Mouse (Mus musculus): Measurements from ENCODE around the gene Galnt14. TPM values are rescaled to one million over a fixed set of nuclear protein-coding genes. Genes with fewer than 3 reads are reported as not detected.

Gene Galnt14
- polyA plus RNA-seq, 1 experiment: 21.5 TPM

GRCm38 (mm10) chr17:73531896-73532295 is 178.4 kb downstream of the Galnt14 start:
- H3K4me3 ChIP-seq (ENCODE audit: insufficient read depth, low read length): no peak overlapping the region
- TF ChIP-seq POLR2A (IDR thresholded peaks at IDR 0.05; ENCODE audit: extremely low read depth, insufficient read depth, low read length) (no peak), CTCF (IDR thresholded peaks at IDR 0.05; ENCODE audit: extremely low read depth, insufficient read depth, low read length) (no peak)
- no peak overlapping the region for H3K27ac ChIP-seq (ENCODE audit: insufficient read depth, low read length)
- H3K4me1 ChIP-seq (ENCODE audit: control insufficient read depth, insufficient read depth, low read length): no peaks in the 10 kb centered on the region

GRCm38 (mm10) chr17:73522169-73522568 is 188.1 kb downstream of the Galnt14 start:
- no peak overlapping the region for H3K4me3 ChIP-seq (ENCODE audit: insufficient read depth, low read length)
- H3K4me1 ChIP-seq (ENCODE audit: control insufficient read depth, insufficient read depth, low read length): peaks cover 7% of the 10 kb centered on the region
- TF ChIP-seq POLR2A (IDR thresholded peaks at IDR 0.05; ENCODE audit: extremely low read depth, insufficient read depth, low read length) (no peak), CTCF (IDR thresholded peaks at IDR 0.05; ENCODE audit: extremely low read depth, insufficient read depth, low read length) (no peak)
- no peak overlapping the region for H3K27ac ChIP-seq (ENCODE audit: insufficient read depth, low read length)

GRCm38 (mm10) chr17:73519350-73519749 is 190.9 kb downstream of the Galnt14 start:
- peaks cover 13% of the 10 kb centered on the region for H3K4me1 ChIP-seq (ENCODE audit: control insufficient read depth, insufficient read depth, low read length)
- no peak overlapping the region for H3K4me3 ChIP-seq (ENCODE audit: insufficient read depth, low read length)
- TF ChIP-seq POLR2A (IDR thresholded peaks at IDR 0.05; ENCODE audit: extremely low read depth, insufficient read depth, low read length) (no peak), CTCF (IDR thresholded peaks at IDR 0.05; ENCODE audit: extremely low read depth, insufficient read depth, low read length) (no peak)

GRCm38 (mm10) chr17:73518359-73518758 is 191.9 kb downstream of the Galnt14 start:
- no peak overlapping the region for H3K27ac ChIP-seq (ENCODE audit: insufficient read depth, low read length)
- TF ChIP-seq CTCF (IDR thresholded peaks at IDR 0.05; ENCODE audit: extremely low read depth, insufficient read depth, low read length) (no peak), POLR2A (IDR thresholded peaks at IDR 0.05; ENCODE audit: extremely low read depth, insufficient read depth, low read length) (no peak)
- H3K4me1 ChIP-seq (ENCODE audit: control insufficient read depth, insufficient read depth, low read length): peaks cover 13% of the 10 kb centered on the region
- H3K4me3 ChIP-seq (ENCODE audit: insufficient read depth, low read length): no peak overlapping the region

More at GRCm38 (mm10) chr17:73519350-73519749, 190.9 kb downstream of the Galnt14 start:
- H3K27ac ChIP-seq (ENCODE audit: insufficient read depth, low read length): no peak overlapping the region

GRCm38 (mm10) chr17:73515506-73515905 is 194.7 kb downstream of the Galnt14 start:
- Histone ChIP-seq H3K4me1 (ENCODE audit: control insufficient read depth, insufficient read depth, low read length) (peaks cover 13% of the 10 kb centered on the region), H3K27ac (ENCODE audit: insufficient read depth, low read length) (no peak overlapping the region), H3K4me3 (ENCODE audit: insufficient read depth, low read length) (no peak overlapping the region)
- TF ChIP-seq CTCF (IDR thresholded peaks at IDR 0.05; ENCODE audit: extremely low read depth, insufficient read depth, low read length): no peak
- no peak for TF ChIP-seq POLR2A (IDR thresholded peaks at IDR 0.05; ENCODE audit: extremely low read depth, insufficient read depth, low read length)

GRCm38 (mm10) chr17:73514862-73515261 is 195.4 kb downstream of the Galnt14 start:
- Histone ChIP-seq H3K4me1 (ENCODE audit: control insufficient read depth, insufficient read depth, low read length) (peaks cover 11% of the 10 kb centered on the region), H3K27ac (ENCODE audit: insufficient read depth, low read length) (no peak overlapping the region)
- TF ChIP-seq CTCF (IDR thresholded peaks at IDR 0.05; ENCODE audit: extremely low read depth, insufficient read depth, low read length): no peak
- no peak for TF ChIP-seq POLR2A (IDR thresholded peaks at IDR 0.05; ENCODE audit: extremely low read depth, insufficient read depth, low read length)

GRCm38 (mm10) chr17:73514258-73514657 is 196.0 kb downstream of the Galnt14 start:
- TF ChIP-seq POLR2A (IDR thresholded peaks at IDR 0.05; ENCODE audit: extremely low read depth, insufficient read depth, low read length) (no peak), CTCF (IDR thresholded peaks at IDR 0.05; ENCODE audit: extremely low read depth, insufficient read depth, low read length) (no peak)
- no peak overlapping the region for H3K4me3 ChIP-seq (ENCODE audit: insufficient read depth, low read length)
- peaks cover 8% of the 10 kb centered on the region for H3K4me1 ChIP-seq (ENCODE audit: control insufficient read depth, insufficient read depth, low read length)
- no peak overlapping the region for H3K27ac ChIP-seq (ENCODE audit: insufficient read depth, low read length)

More at GRCm38 (mm10) chr17:73514862-73515261, 195.4 kb downstream of the Galnt14 start:
- no peak overlapping the region for H3K4me3 ChIP-seq (ENCODE audit: insufficient read depth, low read length)

- no peak overlapping the region for H3K27ac ChIP-seq (ENCODE audit: insufficient read depth, low read length)
- H3K4me3 ChIP-seq (ENCODE audit: insufficient read depth, low read length): no peak overlapping the region
- TF ChIP-seq CTCF (IDR thresholded peaks at IDR 0.05; ENCODE audit: extremely low read depth, insufficient read depth, low read length): no peak
- TF ChIP-seq POLR2A (IDR thresholded peaks at IDR 0.05; ENCODE audit: extremely low read depth, insufficient read depth, low read length): no peak
- H3K4me1 ChIP-seq (ENCODE audit: control insufficient read depth, insufficient read depth, low read length): peaks cover 6% of the 10 kb centered on the region; the same call in 1 of the 2 replicates
Observed at GRCm38 (mm10) chr17:73512844-73513243, 197.4 kb downstream of the Galnt14 start.

- Histone ChIP-seq H3K4me1 (ENCODE audit: control insufficient read depth, insufficient read depth, low read length) (no peaks in the 10 kb centered on the region), H3K27ac (ENCODE audit: insufficient read depth, low read length) (no peak overlapping the region), H3K4me3 (ENCODE audit: insufficient read depth, low read length) (no peak overlapping the region)
- TF ChIP-seq POLR2A (IDR thresholded peaks at IDR 0.05; ENCODE audit: extremely low read depth, insufficient read depth, low read length): no peak
- TF ChIP-seq CTCF (IDR thresholded peaks at IDR 0.05; ENCODE audit: extremely low read depth, insufficient read depth, low read length): no peak
Observed at GRCm38 (mm10) chr17:73507804-73508535, 202.3 kb downstream of the Galnt14 start.

- Histone ChIP-seq H3K4me1 (ENCODE audit: control insufficient read depth, insufficient read depth, low read length) (no peaks in the 10 kb centered on the region), H3K4me3 (ENCODE audit: insufficient read depth, low read length) (no peak overlapping the region), H3K27ac (ENCODE audit: insufficient read depth, low read length) (no peak overlapping the region)
- TF ChIP-seq POLR2A (IDR thresholded peaks at IDR 0.05; ENCODE audit: extremely low read depth, insufficient read depth, low read length) (no peak), CTCF (IDR thresholded peaks at IDR 0.05; ENCODE audit: extremely low read depth, insufficient read depth, low read length) (no peak)
Observed at GRCm38 (mm10) chr17:73504111-73504510, 206.1 kb downstream of the Galnt14 start.

Data from cortical plate, adult 2 months (tissue).